Mouse (Mus musculus) Muller cell, postnatal 12 days (primary cell): ENCODE data around the gene Mef2a.
"Not testable (repeated sequence)": the region's sequence is repeated elsewhere in the genome, so short reads cannot be mapped to it uniquely, and the experiment has no call there.

ENCODE experiments used
- DNase-seq: peaks from one replicate; pipeline ENCODE4 v3.0.0-alpha.2; 2015; ENCODE audit errors: inconsistent ontology term

Gene Mef2a

GRCm38 (mm10) chr7:67371351-67371890 lies 1.2 kb downstream of the Mef2a start:
- peak; percentile 46 for DNase-seq

GRCm38 (mm10) chr7:67369645-67370044 lies 3.0 kb downstream of the Mef2a start:
- DNase-seq, result no peak

GRCm38 (mm10) chr7:67368394-67368793 lies 4.3 kb downstream of the Mef2a start:
- no peak for DNase-seq

- no peak for DNase-seq
These were observed 12.1 kb downstream of the Mef2a start for GRCm38 (mm10) chr7:67360588-67360987.

GRCm38 (mm10) chr7:67359863-67360262 lies 12.8 kb downstream of the Mef2a start:
- no peak for DNase-seq

- no peak for DNase-seq
These were observed 16.8 kb downstream of the Mef2a start for GRCm38 (mm10) chr7:67355870-67356269.

- DNase-seq, result no peak
These were observed 19.0 kb downstream of the Mef2a start for GRCm38 (mm10) chr7:67353667-67354066.

GRCm38 (mm10) chr7:67352989-67353388 lies 19.7 kb downstream of the Mef2a start:
- DNase-seq, result no peak

GRCm38 (mm10) chr7:67344443-67344842 lies 28.2 kb downstream of the Mef2a start:
- DNase-seq, result no peak

- no peak for DNase-seq
These were observed 30.5 kb downstream of the Mef2a start for GRCm38 (mm10) chr7:67342067-67342625.

- DNase-seq, result peak; percentile 55
These were observed 52.3 kb downstream of the Mef2a start for GRCm38 (mm10) chr7:67320359-67320758.

- no peak for DNase-seq
These were observed 54.0 kb downstream of the Mef2a start for GRCm38 (mm10) chr7:67318697-67319096.

GRCm38 (mm10) chr7:67313200-67313599 lies 59.5 kb downstream of the Mef2a start:
- no peak for DNase-seq

GRCm38 (mm10) chr7:67310151-67310550 lies 62.5 kb downstream of the Mef2a start:
- DNase-seq, result no peak

- no peak for DNase-seq
These were observed 64.6 kb downstream of the Mef2a start for GRCm38 (mm10) chr7:67308102-67308501.

GRCm38 (mm10) chr7:67307078-67307477 lies 65.6 kb downstream of the Mef2a start:
- DNase-seq, result no peak

- no peak for DNase-seq
These were observed 67.7 kb downstream of the Mef2a start for GRCm38 (mm10) chr7:67304937-67305336.

- no peak for DNase-seq
These were observed 76.2 kb downstream of the Mef2a start for GRCm38 (mm10) chr7:67296419-67296818.

GRCm38 (mm10) chr7:67291356-67291755 lies 81.3 kb downstream of the Mef2a start:
- no peak for DNase-seq

- DNase-seq, result peak; percentile 35
These were observed 85.2 kb downstream of the Mef2a start for GRCm38 (mm10) chr7:67287456-67287855.

GRCm38 (mm10) chr7:67283581-67283980 lies 89.1 kb downstream of the Mef2a start:
- no peak for DNase-seq

GRCm38 (mm10) chr7:67270447-67270846 lies 102.2 kb downstream of the Mef2a start:
- not testable (repeated sequence) for DNase-seq

GRCm38 (mm10) chr7:67259828-67260563 lies 112.7 kb downstream of the Mef2a start:
- DNase-seq, result peak; percentile 13
